Mouse (Mus musculus) kidney, adult 2 months (tissue): ENCODE data around the gene Elovl6.
A peak's percentile ranks its signal among the peaks of the same experiment; 100 is the strongest.

Experiments used
- CTCF ChIP-seq: fragments of 200-500 bp; conservative IDR thresholded peaks from 2 replicates; pipeline ENCODE4 v1.5.1; 2011; ENCODE audit warnings: low read depth, mild to moderate bottlenecking, control low read depth, low read length, moderate library complexity, mixed read lengths; ENCODE audit not compliant: insufficient read depth, insufficient read length
- POLR2A ChIP-seq: fragments of 200-500 bp; IDR thresholded peaks from one replicate; pipeline ENCODE4 v1.6.1; 2011; ENCODE audit warnings: low read depth, low read length, control low read depth

GRCm38 (mm10) chr3:129686698-129687333 is 154.7 kb downstream of the Elovl6 start:
- TF ChIP-seq CTCF: peak; percentile 23; the same call in 1 of the 2 replicates
- TF ChIP-seq POLR2A: no peak
